Mouse (Mus musculus) heart, embryonic 11.5 days (tissue): ENCODE measurements around the gene Gm20388. TPM values are rescaled to one million over a fixed set of nuclear protein-coding genes. Genes with fewer than 3 reads are reported as not detected.

Experiments
- ATAC-seq: fragments of 200-750 bp; cut with Nextera tagmentation; replicated peaks from 2 replicates; pipeline ENCODE4 v1.8.0; 2017; ENCODE audit warnings: moderate library complexity; ENCODE audit not compliant: insufficient number of reproducible peaks, low FRiP score, low TSS enrichment
- H3K27ac ChIP-seq: fragments of 300-500 bp; sonication (generic); 2 replicates; pipeline ENCODE4 v1.5.1; 2014; ENCODE audit warnings: mild to moderate bottlenecking, low read depth, low read length
- H3K27me3 ChIP-seq: fragments of 300-500 bp; sonication (generic); 2 replicates; pipeline ENCODE4 v1.6.1; 2014; ENCODE audit warnings: mild to moderate bottlenecking, low read length, mixed read lengths; ENCODE audit not compliant: control insufficient read depth, insufficient read depth
- H3K36me3 ChIP-seq: fragments of 300-500 bp; sonication (generic); 2 replicates; pipeline ENCODE4 v1.6.1; 2014; ENCODE audit warnings: mild to moderate bottlenecking, low read length, moderate library complexity, mixed read lengths; ENCODE audit not compliant: control insufficient read depth, insufficient read depth
- H3K4me1 ChIP-seq: fragments of 300-500 bp; sonication (generic); 2 replicates; pipeline ENCODE4 v1.6.1; 2014; ENCODE audit warnings: low read length; ENCODE audit not compliant: control insufficient read depth, insufficient read depth
- H3K4me2 ChIP-seq: fragments of 300-500 bp; sonication (generic); 2 replicates; pipeline ENCODE4 v1.6.1; 2014; ENCODE audit warnings: mild to moderate bottlenecking, moderate library complexity
- H3K4me3 ChIP-seq: fragments of 300-500 bp; sonication (generic); 2 replicates; pipeline ENCODE4 v1.5.1; 2014; ENCODE audit warnings: low read depth, low read length
- H3K9ac ChIP-seq: fragments of 300-500 bp; sonication (generic); 2 replicates; pipeline ENCODE4 v1.6.1; 2014; ENCODE audit warnings: mild to moderate bottlenecking, low read depth, low read length, moderate library complexity
- H3K9me3 ChIP-seq: fragments of 300-500 bp; sonication (generic); replicated peaks from 2 replicates; pipeline ENCODE4 v1.6.1; 2016; ENCODE audit warnings: low read length; ENCODE audit not compliant: control insufficient read depth
- WGBS: fragments of 180-500 bp; shearing (Covaris S2); extraction: QIAGEN DNeasy Blood & Tissue Kit; methylation state at CpG from one replicate; pipeline ENCODE4 v1.1.7; 2014; ENCODE audit not compliant: insufficient replicate concordance; 5-methylcytosine and 5-hydroxymethylcytosine counted together
- polyA plus RNA-seq: library from polyadenylated mRNA; unstranded; fragments of >200 nt; fragmentation: Nextera tagmentation; extraction: Ambion mirVana; gene quantifications from 2 replicates; pipeline ENCODE4 v1.2.1, GENCODE M21; 2014

The Gm20388 gene
- polyA plus RNA-seq, 1 experiment from 2014 or later: 6.4 TPM

DNA sequence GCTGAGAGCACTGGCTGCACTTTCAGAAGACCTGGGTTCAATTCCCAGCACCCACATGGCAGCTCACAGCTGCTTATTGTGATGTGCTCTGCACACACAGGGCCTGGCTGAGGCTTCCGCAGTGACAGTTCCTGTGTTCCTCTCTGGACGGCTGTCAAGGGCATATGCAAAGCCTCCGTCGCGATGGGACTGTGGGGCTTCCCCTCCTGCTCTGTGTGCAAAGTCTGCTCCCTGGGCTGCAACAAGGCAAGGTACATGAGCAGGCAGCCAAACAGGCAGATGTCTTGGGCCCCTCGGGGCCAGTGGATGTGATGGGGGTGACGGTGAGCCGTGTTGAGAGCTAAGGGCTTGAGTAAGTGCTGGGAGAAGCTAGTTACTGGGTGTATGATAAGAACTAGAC is 1878.1 kb downstream of the Gm20388 start:
- Histone ChIP-seq H3K27me3 (no peaks in the 10 kb centered on the region), H3K9me3 (no peaks in the 10 kb centered on the region), H3K4me2 (no peak overlapping the region), H3K27ac (no peak overlapping the region), H3K4me3 (no peak overlapping the region), H3K36me3 (no peaks in the 10 kb centered on the region), H3K9ac (no peak overlapping the region), H3K4me1 (peaks cover 39% of the 10 kb centered on the region)
- no peak for ATAC-seq
- 70% methylated on average over 8 of the region's 8 CpGs for WGBS

- no peak overlapping the region for H3K9ac ChIP-seq
- H3K27ac ChIP-seq: 0 out of 2 replicates have a peak overlapping the region, but pooled peaks have one; percentile 17
- H3K9me3 ChIP-seq: no peaks in the 10 kb centered on the region
- ATAC-seq: no peak
- no peaks in the 10 kb centered on the region for H3K27me3 ChIP-seq
- 63% methylated on average over 7 of the region's 7 CpGs for WGBS
- H3K4me2 ChIP-seq: no peak overlapping the region
- peaks cover 21% of the 10 kb centered on the region for H3K4me1 ChIP-seq
- H3K4me3 ChIP-seq: no peak overlapping the region
- no peaks in the 10 kb centered on the region; the same call in 1 of the 2 replicates for H3K36me3 ChIP-seq
Measured at GRCm38 (mm10) chr8:121792159-121792558, 1881.5 kb downstream of the Gm20388 start.

GRCm38 (mm10) chr8:121792627-121793026 is 1882.0 kb downstream of the Gm20388 start:
- WGBS: 59% methylated on average over 4 of the region's 4 CpGs
- H3K4me1 ChIP-seq: peaks cover 20% of the 10 kb centered on the region

DNA sequence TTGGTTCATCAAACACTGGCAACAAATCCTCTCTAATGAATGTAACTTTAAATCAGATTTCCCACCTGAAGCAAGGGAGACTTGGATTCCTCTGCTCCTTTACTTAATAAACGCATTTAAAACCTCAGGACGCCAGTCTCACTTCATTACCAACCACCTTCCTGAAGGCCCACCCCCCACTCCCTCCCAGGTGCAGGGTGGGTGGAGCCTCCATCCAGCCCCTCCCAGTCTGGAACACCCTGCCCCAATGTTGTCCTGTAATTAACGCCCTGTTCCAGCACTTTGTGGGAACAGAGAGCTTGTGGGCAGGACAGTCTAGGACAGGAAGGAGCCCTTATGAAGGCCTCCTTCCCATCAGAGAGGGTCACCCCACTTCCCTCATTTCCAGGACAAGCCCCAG is 1883.5 kb downstream of the Gm20388 start:
- H3K4me3 ChIP-seq: no peak overlapping the region
- 0 out of 2 replicates have a peak overlapping the region, but pooled peaks have one; percentile 28 for H3K9ac ChIP-seq
- H3K36me3 ChIP-seq: peaks cover 3% of the 10 kb centered on the region; the same call in 1 of the 2 replicates
- no peak for ATAC-seq
- H3K27me3 ChIP-seq: no peaks in the 10 kb centered on the region
- H3K27ac ChIP-seq: no peak overlapping the region
- 52% methylated on average over 3 of the region's 3 CpGs for WGBS
- H3K9me3 ChIP-seq: no peaks in the 10 kb centered on the region
- peaks cover 32% of the 10 kb centered on the region for H3K4me1 ChIP-seq
- H3K4me2 ChIP-seq: no peak overlapping the region

More at GRCm38 (mm10) chr8:121792627-121793026, 1882.0 kb downstream of the Gm20388 start:
- Histone ChIP-seq H3K27me3 (no peaks in the 10 kb centered on the region), H3K27ac (peak overlapping the region; percentile 17; the same call in 1 of the 2 replicates), H3K9me3 (no peaks in the 10 kb centered on the region), H3K9ac (no peak overlapping the region), H3K4me3 (no peak overlapping the region), H3K4me2 (no peak overlapping the region; the same call in 1 of the 2 replicates), H3K36me3 (no peaks in the 10 kb centered on the region; the same call in 1 of the 2 replicates)
- ATAC-seq: no peak; the same call in 1 of the 2 replicates

DNA sequence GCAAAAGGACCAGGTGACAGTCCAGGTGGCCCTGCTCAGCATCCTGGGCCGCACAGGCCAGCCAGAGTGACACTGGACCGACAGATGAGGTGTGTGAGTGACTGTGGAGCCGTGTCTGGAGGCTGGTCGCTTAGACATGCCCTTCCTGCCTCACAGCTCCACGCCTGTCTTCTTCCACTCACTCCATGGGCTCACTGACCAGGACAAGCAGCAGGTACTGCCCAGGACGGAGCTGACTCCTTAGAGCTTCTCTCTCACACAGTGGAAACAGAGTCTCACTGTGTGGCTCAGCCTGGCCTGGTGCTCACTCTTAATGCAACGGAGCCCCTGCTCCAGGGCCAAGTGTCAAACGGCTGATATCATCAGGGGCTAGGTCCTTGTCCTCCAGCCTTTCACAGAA is 1884.8 kb downstream of the Gm20388 start:
- peaks cover 37% of the 10 kb centered on the region for H3K4me1 ChIP-seq

DNA sequence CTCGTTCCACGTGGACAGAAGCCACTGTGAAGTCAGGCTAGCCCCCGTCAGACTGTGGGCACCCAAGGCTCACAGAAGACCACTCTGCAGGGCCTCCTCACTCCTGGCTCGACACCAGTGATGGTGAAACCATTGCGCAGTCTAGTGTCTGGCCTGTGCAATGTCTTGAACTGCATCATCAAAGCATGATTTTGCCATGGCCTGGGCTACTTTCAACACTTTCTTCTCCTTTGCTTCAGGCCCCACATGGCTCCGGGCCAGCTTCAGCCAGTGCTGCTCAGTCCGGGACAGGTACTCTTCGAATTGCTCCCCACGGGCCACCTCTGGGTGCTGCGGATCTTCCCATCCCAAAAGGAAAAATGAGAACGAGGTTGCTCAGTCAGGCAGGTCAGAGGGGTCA is 1885.8 kb downstream of the Gm20388 start:
- H3K9me3 ChIP-seq: no peaks in the 10 kb centered on the region
- no peak overlapping the region for H3K27ac ChIP-seq
- ATAC-seq: no peak
- WGBS: 91% methylated on average over 11 of the region's 11 CpGs
- peaks cover 3% of the 10 kb centered on the region for H3K36me3 ChIP-seq
- no peak overlapping the region for H3K4me2 ChIP-seq
- no peak overlapping the region for H3K9ac ChIP-seq
- H3K4me3 ChIP-seq: no peak overlapping the region
- H3K4me1 ChIP-seq: peaks cover 42% of the 10 kb centered on the region
- no peaks in the 10 kb centered on the region for H3K27me3 ChIP-seq

More for the DNA sequence above, 1884.8 kb downstream of the Gm20388 start:
- H3K36me3 ChIP-seq: peaks cover 3% of the 10 kb centered on the region
- no peak overlapping the region for H3K4me2 ChIP-seq
- H3K27ac ChIP-seq: no peak overlapping the region
- 82% methylated on average over 8 of the region's 8 CpGs for WGBS
- H3K9ac ChIP-seq: no peak overlapping the region
- H3K27me3 ChIP-seq: no peaks in the 10 kb centered on the region
- no peak for ATAC-seq
- H3K4me3 ChIP-seq: no peak overlapping the region
- H3K9me3 ChIP-seq: no peaks in the 10 kb centered on the region

GRCm38 (mm10) chr8:121798401-121798800 is 1887.8 kb downstream of the Gm20388 start:
- no peak for ATAC-seq
- Histone ChIP-seq H3K27me3 (no peaks in the 10 kb centered on the region), H3K9me3 (no peaks in the 10 kb centered on the region), H3K4me3 (no peak overlapping the region), H3K4me1 (peaks cover 29% of the 10 kb centered on the region), H3K36me3 (peaks cover 3% of the 10 kb centered on the region), H3K9ac (no peak overlapping the region), H3K4me2 (0 out of 2 replicates have a peak overlapping the region, but pooled peaks have one; percentile 3), H3K27ac (peak overlapping the region; percentile 38; the same call in 1 of the 2 replicates)
- 52% methylated on average over 6 of the region's 6 CpGs for WGBS

DNA sequence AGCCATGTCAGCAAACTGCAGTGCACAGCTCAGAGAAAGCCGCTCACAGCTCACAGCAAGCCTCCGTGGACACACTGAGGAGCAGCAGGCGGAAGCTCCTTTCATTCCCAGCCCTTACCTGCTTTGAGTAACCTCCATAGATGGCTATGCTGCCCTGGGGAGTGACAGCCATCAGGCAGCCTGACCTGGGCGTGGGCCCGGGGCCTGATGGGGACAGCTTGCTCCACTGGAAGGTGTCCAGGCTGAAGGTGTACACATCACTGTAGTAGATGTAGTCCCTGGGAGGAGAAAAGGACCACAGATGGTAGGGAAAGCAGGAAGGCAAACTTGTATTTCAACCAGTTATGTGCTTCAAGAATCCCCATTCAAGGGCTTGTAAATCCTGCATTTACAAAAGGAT is 1894.2 kb downstream of the Gm20388 start:
- H3K27ac ChIP-seq: no peak overlapping the region
- H3K36me3 ChIP-seq: peaks cover 5% of the 10 kb centered on the region; the same call in 1 of the 2 replicates
- no peak overlapping the region for H3K4me2 ChIP-seq
- H3K4me3 ChIP-seq: no peak overlapping the region
- no peak for ATAC-seq
- no peak overlapping the region for H3K9ac ChIP-seq
- peaks cover 15% of the 10 kb centered on the region for H3K4me1 ChIP-seq
- H3K9me3 ChIP-seq: no peaks in the 10 kb centered on the region
- no peaks in the 10 kb centered on the region for H3K27me3 ChIP-seq
- WGBS: 94% methylated on average over 5 of the region's 5 CpGs

DNA sequence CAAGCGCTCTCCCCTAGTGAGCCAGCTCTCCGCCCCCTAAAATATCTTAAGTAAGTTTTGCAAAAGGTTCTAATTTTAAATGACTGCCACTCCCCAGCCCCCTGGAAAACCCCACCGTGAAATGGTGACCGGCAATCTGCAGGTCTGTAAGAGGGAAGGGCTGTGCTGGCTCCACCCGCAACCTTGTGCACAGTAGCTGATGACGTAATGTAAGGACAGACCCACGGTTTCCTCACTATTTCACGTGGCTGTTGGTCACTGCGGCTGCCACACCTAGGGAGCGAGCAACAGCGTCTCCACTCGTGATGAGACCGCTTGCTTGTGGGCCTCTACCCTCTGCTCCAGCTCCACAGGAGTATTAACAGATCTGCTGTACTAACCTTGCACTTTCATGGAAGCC is 1895.5 kb downstream of the Gm20388 start:
- Histone ChIP-seq H3K4me1 (peaks cover 6% of the 10 kb centered on the region; the same call in 1 of the 2 replicates), H3K4me2 (no peak overlapping the region), H3K27me3 (no peaks in the 10 kb centered on the region), H3K9ac (no peak overlapping the region), H3K9me3 (no peaks in the 10 kb centered on the region), H3K4me3 (no peak overlapping the region), H3K27ac (no peak overlapping the region), H3K36me3 (0 out of 2 replicates have a peak, but pooled peaks cover 5% of the 10 kb centered on the region)
- WGBS: 88% methylated on average over 13 of the region's 13 CpGs
- ATAC-seq: no peak
